Mouse (Mus musculus) small intestine, adult 2 months (tissue): ENCODE measurements around the gene Thap7. TPM values are rescaled to one million over a fixed set of nuclear protein-coding genes. Genes with fewer than 3 reads are reported as not detected.

Experiments
- H3K27ac ChIP-seq: fragments of 200-500 bp; 2 replicates; pipeline ENCODE4 v1.5.1; 2012; ENCODE audit warnings: low read depth, low read length, control low read depth, inconsistent platforms; ENCODE audit not compliant: insufficient read depth
- H3K27me3 ChIP-seq: fragments of 200-500 bp; 2 replicates; pipeline ENCODE4 v1.6.1; 2012; ENCODE audit warnings: mild to moderate bottlenecking, moderate library complexity, low read length, inconsistent platforms; ENCODE audit not compliant: control insufficient read depth, insufficient read depth
- H3K36me3 ChIP-seq: fragments of 200-500 bp; 2 replicates; pipeline ENCODE4 v1.6.1; 2012; ENCODE audit warnings: mild to moderate bottlenecking, low read length, control low read depth, inconsistent platforms; ENCODE audit not compliant: control insufficient read depth, insufficient read depth
- H3K4me1 ChIP-seq: fragments of 200-500 bp; 2 replicates; pipeline ENCODE4 v1.6.1; 2012; ENCODE audit warnings: low read length, inconsistent platforms, mixed read lengths; ENCODE audit not compliant: control insufficient read depth, insufficient read depth, insufficient read length
- H3K4me3 ChIP-seq: fragments of 200-500 bp; 2 replicates; pipeline ENCODE4 v1.5.1; 2012; ENCODE audit warnings: low read depth, mild to moderate bottlenecking, control low read depth, inconsistent platforms, low read length, moderate library complexity
- CTCF ChIP-seq: fragments of 200-500 bp; IDR thresholded peaks from 2 replicates; pipeline ENCODE4 v1.5.1; 2012; ENCODE audit warnings: low read depth, mild to moderate bottlenecking, control low read depth, inconsistent platforms, low read length, moderate library complexity, mixed read lengths; ENCODE audit not compliant: insufficient replicate concordance, insufficient read length; ENCODE audit errors: extremely low read depth
- POLR2A ChIP-seq: fragments of 200-500 bp; IDR thresholded peaks from 2 replicates; pipeline ENCODE4 v1.6.1; 2012; ENCODE audit warnings: low read depth, mild to moderate bottlenecking, control low read depth, inconsistent platforms, low read length, moderate library complexity
- WGBS: fragments of 180-500 bp; shearing (Covaris S2); methylation state at CpG from one replicate; pipeline ENCODE4 v1.1.7; 2018; 5-methylcytosine and 5-hydroxymethylcytosine counted together
- polyA plus RNA-seq: library from polyadenylated mRNA; depleted of rRNA; stranded (reverse); fragments of >200 nt; gene quantifications from 2 replicates; pipeline ENCODE4 v1.2.3, GENCODE M21; 2012

Thap7 gene
- polyA plus RNA-seq, 1 experiment: 88.8 TPM

DNA sequence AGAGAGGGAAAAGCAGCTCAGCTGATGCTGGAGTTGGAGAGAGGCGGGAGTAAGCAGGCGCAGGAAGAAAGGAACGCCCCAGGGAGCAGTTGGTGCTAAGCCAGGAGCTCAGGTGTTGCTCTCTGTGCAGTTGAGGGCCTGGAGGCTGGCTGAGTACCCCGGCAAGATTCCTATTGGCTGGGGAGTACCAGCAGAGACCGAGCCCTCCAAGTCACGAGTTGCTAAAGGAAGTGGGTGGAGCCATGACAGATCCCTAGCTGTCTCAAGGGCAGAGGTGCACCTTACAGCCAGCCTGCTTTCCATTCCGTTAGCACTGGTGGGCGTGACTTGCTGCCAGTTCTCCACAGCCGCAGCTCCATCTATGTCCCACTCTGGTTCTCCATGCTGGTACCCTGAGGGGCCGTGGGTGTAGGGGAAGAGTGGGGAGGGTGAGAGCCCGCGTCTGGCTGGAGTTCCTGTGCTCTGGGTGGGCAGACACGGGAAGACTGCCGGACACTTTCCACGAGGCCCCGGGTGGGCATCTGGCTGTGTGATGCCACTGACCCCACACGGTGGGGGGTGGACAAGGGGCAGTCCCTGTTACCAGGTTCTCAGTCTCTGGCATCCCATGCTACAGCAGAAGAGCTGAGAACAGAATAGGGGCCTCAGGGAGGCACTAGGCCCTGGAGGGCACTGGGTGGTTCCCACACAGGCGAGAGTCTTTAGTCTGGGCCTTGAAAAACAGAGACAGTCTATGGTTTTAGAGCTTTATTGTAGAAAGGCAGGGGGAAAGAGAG is 23.2 kb upstream of the Thap7 start:
- Histone ChIP-seq H3K4me1 (peaks cover 7% of the 10 kb centered on the region), H3K27me3 (no peaks in the 10 kb centered on the region), H3K27ac (no peak overlapping the region), H3K36me3 (no peaks in the 10 kb centered on the region), H3K4me3 (peak overlapping the region; percentile 35)
- peak; percentile 23; the same call in 1 of the 2 replicates for TF ChIP-seq POLR2A
- no peak for TF ChIP-seq CTCF
- WGBS: 9% methylated on average over 18 of the region's 18 CpGs

- H3K4me1 ChIP-seq: peaks cover 3% of the 10 kb centered on the region
These were observed 21.9 kb upstream of the Thap7 start for GRCm38 (mm10) chr16:17552837-17553236.

GRCm38 (mm10) chr16:17542632-17543031 is 11.7 kb upstream of the Thap7 start:
- 53% methylated on average over 2 of the region's 2 CpGs for WGBS
- Histone ChIP-seq H3K4me1 (no peaks in the 10 kb centered on the region), H3K27me3 (no peaks in the 10 kb centered on the region), H3K36me3 (no peaks in the 10 kb centered on the region), H3K4me3 (no peak overlapping the region), H3K27ac (no peak overlapping the region)
- TF ChIP-seq POLR2A: no peak
- TF ChIP-seq CTCF: no peak

More at GRCm38 (mm10) chr16:17552837-17553236, 21.9 kb upstream of the Thap7 start:
- Histone ChIP-seq H3K4me3 (no peak overlapping the region), H3K36me3 (no peaks in the 10 kb centered on the region), H3K27me3 (no peaks in the 10 kb centered on the region), H3K27ac (no peak overlapping the region)
- no peak for TF ChIP-seq POLR2A
- no peak for TF ChIP-seq CTCF
- WGBS: 82% methylated on average over 7 of the region's 7 CpGs

- TF ChIP-seq POLR2A (no peak), CTCF (no peak)
- H3K4me3 ChIP-seq: no peak overlapping the region
- H3K4me1 ChIP-seq: peaks cover 2% of the 10 kb centered on the region; the same call in 1 of the 2 replicates
- no peak overlapping the region for H3K27ac ChIP-seq
- H3K36me3 ChIP-seq: no peaks in the 10 kb centered on the region
- WGBS: 94% methylated on average over 3 of the region's 3 CpGs
- no peaks in the 10 kb centered on the region for H3K27me3 ChIP-seq
These were observed 5.6 kb upstream of the Thap7 start for GRCm38 (mm10) chr16:17536584-17536983.

GRCm38 (mm10) chr16:17532676-17533329 is 1.9 kb upstream of the Thap7 start:
- Histone ChIP-seq H3K4me1 (peaks cover 6% of the 10 kb centered on the region), H3K27me3 (no peaks in the 10 kb centered on the region), H3K4me3 (no peak overlapping the region), H3K27ac (peak overlapping the region; percentile 18; the same call in 1 of the 2 replicates), H3K36me3 (peaks cover 10% of the 10 kb centered on the region)
- 41% methylated on average over 14 of the region's 14 CpGs for WGBS
- TF ChIP-seq POLR2A: no peak
- no peak for TF ChIP-seq CTCF

- H3K36me3 ChIP-seq: peaks cover 16% of the 10 kb centered on the region
- no peaks in the 10 kb centered on the region for H3K27me3 ChIP-seq
- peaks cover 6% of the 10 kb centered on the region for H3K4me1 ChIP-seq
- peak; percentile 52; the same call in 1 of the 2 replicates for TF ChIP-seq CTCF
- TF ChIP-seq POLR2A: no peak
- WGBS: 50% methylated on average over 4 of the region's 4 CpGs
- no peak overlapping the region for H3K4me3 ChIP-seq
- H3K27ac ChIP-seq: 0 out of 2 replicates have a peak overlapping the region, but pooled peaks have one; percentile 18
These were observed 1.3 kb upstream of the Thap7 start for GRCm38 (mm10) chr16:17532271-17532670.

DNA sequence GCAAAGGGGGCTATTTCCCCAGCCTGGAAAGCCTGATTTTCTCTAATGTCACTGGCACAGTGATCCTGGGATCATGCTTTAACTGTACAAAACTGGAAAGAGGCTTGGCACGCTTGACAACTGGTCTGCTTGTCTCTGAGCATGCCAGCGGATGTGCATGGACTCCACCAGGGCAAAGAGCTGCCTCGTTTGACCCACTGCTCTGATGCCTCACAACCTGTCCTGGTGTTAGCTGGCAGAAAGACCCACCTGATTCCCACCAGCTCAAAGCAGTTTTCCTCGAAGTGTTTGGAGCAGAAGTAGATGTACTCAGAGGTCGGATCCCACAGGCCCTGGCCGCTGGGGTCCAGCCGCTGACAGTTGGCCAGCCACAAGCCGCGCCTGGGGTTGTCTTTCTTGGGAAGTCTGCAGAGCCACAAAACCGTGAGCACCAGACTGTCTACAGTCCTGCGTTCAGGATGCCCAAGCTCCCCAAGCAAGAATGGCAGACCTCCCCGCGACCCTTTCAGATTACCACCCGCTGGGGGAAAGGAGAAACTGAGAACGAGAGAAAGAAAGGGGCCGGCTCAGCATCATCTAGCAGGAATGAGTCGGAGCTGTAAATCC is 852 bp downstream of the Thap7 start:
- H3K4me1 ChIP-seq: peaks cover 14% of the 10 kb centered on the region
- peaks cover 28% of the 10 kb centered on the region for H3K36me3 ChIP-seq
- TF ChIP-seq POLR2A (no peak), CTCF (no peak)
- no peaks in the 10 kb centered on the region for H3K27me3 ChIP-seq
- H3K4me3 ChIP-seq: peak overlapping the region; percentile 71
- WGBS: 10% methylated on average over 17 of the region's 17 CpGs
- peak overlapping the region; percentile 63 for H3K27ac ChIP-seq
